Mouse (Mus musculus): Measurements from ENCODE around the gene Cabp2.
"Not testable (repeated sequence)": the region's sequence is repeated elsewhere in the genome, so short reads cannot be mapped to it uniquely, and the experiment has no call there.

Gene Cabp2

DNA sequence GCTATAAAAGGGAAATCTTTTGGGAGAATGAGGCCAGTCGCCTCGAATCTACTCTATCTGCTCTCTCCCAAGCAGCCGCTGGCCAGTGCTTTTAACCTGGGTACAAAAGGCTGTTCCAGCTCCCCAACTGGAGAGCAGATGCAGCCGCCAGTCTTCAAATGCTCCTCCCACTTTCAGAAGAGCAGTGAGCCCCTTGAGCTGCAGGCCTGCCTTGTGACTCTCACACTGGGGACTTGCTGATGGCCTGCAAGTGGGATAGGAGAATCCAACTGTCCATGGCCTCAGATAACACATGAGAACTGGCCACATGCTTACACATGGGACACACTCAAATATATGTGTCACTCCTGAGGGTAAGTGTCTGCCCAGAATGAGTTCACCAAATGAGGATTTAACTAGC, 24.7 kb upstream of the Cabp2 start:
- no peak for DNase-seq

GRCm38 (mm10) chr19:4057389-4057788, 24.0 kb upstream of the Cabp2 start:
- no peak for DNase-seq

- no peak for DNase-seq
Measured at GRCm38 (mm10) chr19:4057962-4058361, 23.4 kb upstream of the Cabp2 start.

- no peak for DNase-seq
Measured at GRCm38 (mm10) chr19:4058581-4058980, 22.8 kb upstream of the Cabp2 start.

DNA sequence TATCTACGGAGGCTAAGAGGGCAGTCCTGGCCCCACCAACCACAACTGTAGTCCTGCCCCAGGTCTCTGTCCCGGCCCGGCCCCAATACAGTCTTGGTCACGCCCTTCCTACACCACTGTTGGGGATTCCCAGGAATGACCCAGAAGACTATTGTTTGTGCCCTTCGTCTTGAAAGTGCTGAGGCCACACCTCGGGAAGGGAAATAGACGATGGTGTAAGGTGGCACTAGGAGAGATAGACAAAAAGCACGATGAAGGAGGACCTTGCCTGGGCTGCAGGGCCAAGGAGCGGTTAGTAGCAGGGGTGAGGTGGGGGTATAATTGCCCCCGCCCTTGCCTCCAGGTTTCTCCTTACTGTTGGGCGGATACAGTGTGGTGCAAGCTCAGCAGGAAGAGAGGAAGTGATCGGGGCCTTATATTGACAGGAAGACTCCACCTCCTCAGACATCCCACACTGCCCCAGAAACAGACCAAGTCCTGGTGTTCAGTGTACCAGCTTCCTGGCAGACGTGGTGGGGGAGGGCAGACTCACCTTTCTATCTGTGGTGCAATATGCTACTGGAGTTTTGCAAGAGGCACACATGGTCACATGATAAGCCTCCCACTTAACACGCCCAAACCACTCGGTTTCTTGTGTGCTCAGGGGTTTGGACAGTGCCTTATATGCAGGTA, 22.2 kb upstream of the Cabp2 start, which contains the start of gene Gstp3:
Gene Gstp3 (minus strand): TSS at position 501 of the 672 bp plus-strand sequence.
- DNase-seq: peak; percentile 26

DNA sequence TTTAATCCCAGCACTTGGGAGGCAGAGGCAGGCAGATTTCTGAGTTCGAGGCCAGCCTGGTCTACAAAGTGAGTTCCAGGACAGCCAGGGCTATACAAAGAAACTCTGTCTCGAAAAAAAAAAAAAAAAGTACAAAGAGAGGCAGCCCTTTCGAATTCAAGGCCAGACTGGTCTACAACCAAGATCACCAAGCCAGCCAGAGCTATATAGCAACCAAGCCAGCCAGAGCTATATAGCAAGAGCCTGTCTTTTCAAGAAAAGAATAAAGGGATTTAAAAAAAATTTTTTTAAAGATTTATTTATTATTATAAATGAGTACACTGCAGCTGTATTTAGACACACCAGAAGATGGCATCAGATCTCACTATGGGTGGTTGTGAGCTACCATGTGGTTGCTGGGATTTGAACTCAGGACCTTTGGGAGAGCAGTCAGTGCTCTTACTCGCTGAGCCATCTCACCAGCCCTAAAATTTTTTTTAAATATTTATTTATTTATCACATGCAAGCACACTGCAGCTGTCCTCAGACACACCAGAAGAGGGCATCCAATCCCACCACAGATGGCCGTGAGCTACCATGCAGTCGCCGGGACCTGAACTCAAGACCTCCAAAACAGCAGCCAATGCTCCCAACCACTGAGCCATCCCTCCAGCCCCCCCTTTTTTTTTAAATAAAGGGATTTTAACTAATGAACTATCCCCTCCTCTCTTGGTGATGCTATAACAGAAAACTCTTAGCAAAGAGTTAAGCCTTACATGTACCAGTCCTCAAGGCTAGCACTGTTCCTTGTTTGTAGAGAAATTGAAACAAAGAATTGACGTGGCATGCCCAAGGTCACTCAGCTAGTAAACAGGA, 21.1 kb upstream of the Cabp2 start:
- DNase-seq: not testable (repeated sequence)

DNA sequence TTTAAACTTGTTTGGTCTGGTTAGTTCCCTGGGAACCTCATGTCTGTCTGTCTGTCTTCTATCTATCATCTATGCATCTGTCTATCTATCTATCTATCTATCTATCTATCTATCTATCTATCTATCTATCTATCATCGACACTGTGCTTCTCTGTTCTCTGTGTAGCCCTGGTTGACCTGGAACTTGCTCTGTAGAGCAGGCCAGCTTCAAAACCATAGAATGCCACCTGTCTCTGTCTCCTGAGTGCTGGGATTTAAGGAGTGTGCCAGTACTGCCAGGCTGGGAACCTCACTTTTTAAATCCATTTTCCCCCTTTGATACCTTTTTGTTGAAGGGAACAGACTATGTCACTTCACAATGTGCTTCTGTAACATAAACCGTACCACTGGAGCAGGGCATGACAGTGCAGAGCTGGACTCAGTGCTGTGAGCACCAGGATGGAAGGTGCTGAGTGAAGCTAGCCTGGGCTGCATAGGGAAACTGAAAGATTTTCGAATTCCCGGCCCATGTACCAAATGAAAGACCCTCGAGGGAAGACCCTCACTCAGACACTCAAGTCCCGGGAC, 20.4 kb upstream of the Cabp2 start:
- DNase-seq: no peak

DNA sequence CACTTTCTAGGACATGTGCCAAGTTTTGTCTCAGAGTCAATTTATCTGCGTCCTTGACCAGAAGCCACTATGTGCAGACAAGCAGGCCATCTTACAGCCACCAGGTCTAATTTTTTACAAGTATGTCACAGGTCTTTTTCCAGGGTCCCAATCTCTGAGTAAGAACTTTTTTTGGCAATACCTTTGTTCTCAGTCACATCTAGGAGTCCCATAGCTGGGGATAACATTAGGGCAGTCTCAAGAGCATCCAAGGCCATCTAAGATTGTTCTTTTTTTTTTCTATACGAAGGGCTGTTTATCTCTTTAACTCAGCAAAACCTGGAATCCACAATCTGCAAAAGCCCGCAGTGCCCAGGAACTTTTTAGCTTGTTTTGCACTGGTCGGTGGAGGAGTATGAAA, 18.0 kb upstream of the Cabp2 start:
- DNase-seq: not testable (repeated sequence)

GRCm38 (mm10) chr19:4064501-4064900, 16.9 kb upstream of the Cabp2 start:
- not testable (repeated sequence) for DNase-seq

- DNase-seq: no peak
Measured at GRCm38 (mm10) chr19:4066280-4066679, 15.1 kb upstream of the Cabp2 start.

- DNase-seq: no peak
Measured at GRCm38 (mm10) chr19:4066877-4067276, 14.5 kb upstream of the Cabp2 start.

DNA sequence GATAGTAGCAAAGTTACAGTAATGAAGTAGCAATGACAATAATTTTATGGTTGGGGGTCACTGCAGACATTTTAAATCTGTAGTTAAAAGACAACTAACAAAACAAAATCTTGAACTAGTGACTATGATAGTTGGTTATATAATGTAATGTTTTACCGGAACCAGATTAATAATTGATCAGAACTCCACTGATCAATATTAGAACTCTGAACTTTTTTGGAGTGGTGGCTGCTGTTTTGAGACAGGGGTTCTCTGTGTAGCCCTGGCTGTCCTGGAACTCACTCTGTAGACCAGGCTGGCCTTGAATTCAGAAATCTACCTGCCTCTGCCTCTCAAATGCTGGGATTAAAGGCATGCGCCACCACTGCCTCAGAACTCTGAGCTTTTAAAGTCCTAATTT, 13.1 kb upstream of the Cabp2 start:
- DNase-seq: not testable (repeated sequence)

DNA sequence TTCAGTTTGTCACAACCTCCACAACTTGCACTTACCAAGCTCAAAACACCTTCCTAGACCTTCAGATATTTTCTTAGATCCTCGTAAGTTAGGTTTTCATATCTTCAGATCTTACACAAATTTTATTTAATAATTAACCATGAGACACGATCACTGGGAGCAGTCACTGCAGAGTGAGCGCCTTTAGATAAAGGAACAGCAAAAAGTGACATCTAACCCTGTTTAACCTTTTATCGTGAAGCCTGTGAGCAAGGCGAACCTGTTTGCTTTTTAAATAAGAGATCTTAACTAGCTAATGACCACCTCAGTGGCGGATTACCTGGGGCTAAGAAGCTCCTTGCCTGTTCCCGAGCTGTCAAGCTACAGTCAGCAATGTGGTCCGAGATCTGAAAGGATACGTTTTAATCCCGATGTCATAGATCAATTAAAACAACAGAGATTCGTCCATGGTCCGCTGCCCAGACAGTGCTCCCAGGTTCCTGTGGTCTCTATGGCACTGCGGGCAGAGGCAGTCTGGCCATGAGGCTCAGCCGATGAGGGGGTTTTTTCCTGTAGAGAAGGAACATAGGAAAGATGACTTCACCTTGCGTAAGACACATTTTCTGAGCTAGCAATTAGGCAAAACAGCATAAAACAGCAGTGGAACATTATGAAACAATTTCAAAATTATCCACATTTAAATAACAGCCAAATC, 12.5 kb upstream of the Cabp2 start:
- DNase-seq: no peak

- no peak for DNase-seq
Measured at GRCm38 (mm10) chr19:4070311-4070710, 11.1 kb upstream of the Cabp2 start.

GRCm38 (mm10) chr19:4070756-4071155, 10.6 kb upstream of the Cabp2 start:
- no peak for DNase-seq

- DNase-seq: no peak
Measured at GRCm38 (mm10) chr19:4071406-4071805, 10.0 kb upstream of the Cabp2 start.

- no peak for DNase-seq
Measured at GRCm38 (mm10) chr19:4072706-4073424, 8.5 kb upstream of the Cabp2 start.

GRCm38 (mm10) chr19:4075531-4075930, 5.8 kb upstream of the Cabp2 start:
- DNase-seq: no peak

GRCm38 (mm10) chr19:4079594-4079993, 1.8 kb upstream of the Cabp2 start:
- DNase-seq: no peak

GRCm38 (mm10) chr19:4080511-4081009, 818 bp upstream of the Cabp2 start:
- no peak for DNase-seq

GRCm38 (mm10) chr19:4082219-4082965, 1.0 kb downstream of the Cabp2 start:
- no peak for DNase-seq

DNA sequence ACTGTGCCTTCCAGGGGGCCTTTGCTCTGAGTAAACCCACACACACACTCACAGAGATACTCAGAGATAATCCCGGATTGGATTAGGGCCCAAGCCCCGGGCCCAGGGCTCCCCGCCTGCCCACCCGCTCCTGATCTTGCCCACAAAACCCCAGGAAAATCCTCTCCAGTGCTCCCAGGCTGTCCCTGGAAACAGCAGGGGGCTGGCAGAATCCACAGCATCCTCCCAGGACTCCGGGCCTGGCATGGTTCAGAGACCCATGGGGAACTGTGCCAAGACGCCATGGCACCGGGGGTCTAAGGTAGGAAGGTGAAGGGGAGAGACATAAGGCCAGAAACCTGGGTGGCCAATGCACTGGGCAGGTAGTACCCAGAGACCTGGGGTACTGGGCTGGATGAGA, 1.9 kb downstream of the Cabp2 start:
- no peak for DNase-seq
